Mouse (Mus musculus) hindbrain, embryonic 14.5 days (tissue): ENCODE measurements around the gene Gjd3. TPM values are rescaled to one million over a fixed set of nuclear protein-coding genes. Genes with fewer than 3 reads are reported as not detected.

Source experiments
- ATAC-seq: fragments of 200-750 bp; cut with Nextera tagmentation; 2 replicates; pipeline ENCODE4 v1.8.0; 2017; ENCODE audit warnings: moderate number of reproducible peaks, mild to moderate bottlenecking, moderate TSS enrichment, moderate library complexity; ENCODE audit not compliant: low FRiP score
- DNase-seq: peaks from one replicate; pipeline ENCODE4 v3.0.0-alpha.2; 2015; ENCODE audit warnings: low spot score
- H3K27ac ChIP-seq: fragments of 300-500 bp; sonication (generic); 2 replicates; pipeline ENCODE4 v1.5.1; 2014; ENCODE audit warnings: mild to moderate bottlenecking, moderate library complexity
- H3K27me3 ChIP-seq: fragments of 300-500 bp; sonication (generic); 2 replicates; pipeline ENCODE4 v1.6.1; 2014; ENCODE audit warnings: mild to moderate bottlenecking, low read length, mixed read lengths; ENCODE audit not compliant: control insufficient read depth, insufficient read depth
- H3K36me3 ChIP-seq: fragments of 300-500 bp; sonication (generic); replicated peaks from 2 replicates; pipeline ENCODE4 v1.6.1; 2014; ENCODE audit not compliant: control insufficient read depth, insufficient read depth
- H3K4me1 ChIP-seq: fragments of 300-500 bp; sonication (generic); replicated peaks from 2 replicates; pipeline ENCODE4 v1.6.1; 2014; ENCODE audit warnings: antibody characterized with exemption, low read length, mixed read lengths; ENCODE audit not compliant: control insufficient read depth, insufficient read depth
- H3K4me2 ChIP-seq: fragments of 300-500 bp; sonication (generic); replicated peaks from 2 replicates; pipeline ENCODE4 v1.6.1; 2014; ENCODE audit warnings: mild to moderate bottlenecking, moderate library complexity
- H3K4me3 ChIP-seq: fragments of 300-500 bp; sonication (generic); replicated peaks from 2 replicates; pipeline ENCODE4 v1.5.1; 2014; ENCODE audit warnings: mild to moderate bottlenecking, low read length
- H3K9ac ChIP-seq: fragments of 300-500 bp; sonication (generic); 2 replicates; pipeline ENCODE4 v1.6.1; 2014
- H3K9me3 ChIP-seq: fragments of 300-500 bp; sonication (generic); 2 replicates; pipeline ENCODE4 v1.6.1; 2016; ENCODE audit warnings: low read length; ENCODE audit not compliant: control insufficient read depth
- WGBS: fragments of 180-500 bp; shearing (Covaris S2); extraction: QIAGEN DNeasy Blood & Tissue Kit; methylation state at CpG from one replicate; pipeline ENCODE4 v1.1.7; 2014; 5-methylcytosine and 5-hydroxymethylcytosine counted together
- polyA plus RNA-seq: library from polyadenylated mRNA; unstranded; fragments of >200 nt; fragmentation: Nextera tagmentation; extraction: Ambion mirVana; gene quantifications from 2 replicates; pipeline ENCODE4 v1.2.1, GENCODE M21; 2014

The Gjd3 gene
- polyA plus RNA-seq, 1 experiment from 2014 or later, result 1.4 TPM

DNA sequence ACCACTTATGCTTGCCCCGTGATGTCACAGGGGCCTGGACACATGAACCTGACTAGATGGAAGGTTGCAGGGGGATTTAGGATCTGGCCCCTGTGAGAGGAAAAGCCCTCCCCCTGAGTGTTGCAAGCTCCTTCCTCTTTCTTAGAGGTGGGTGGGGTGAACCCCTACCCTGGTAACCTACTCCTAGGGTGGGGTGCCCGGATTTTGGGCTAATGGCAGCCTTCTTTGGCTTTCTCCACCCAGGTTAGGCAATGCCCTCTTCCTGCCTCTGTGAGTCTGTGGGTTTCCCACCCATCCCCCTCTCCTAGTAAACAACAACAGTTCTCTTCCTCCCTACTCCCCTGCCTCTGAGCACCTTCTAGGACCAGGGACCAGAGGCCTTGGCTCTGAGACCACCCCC, 30.1 kb downstream of the Gjd3 start:
- ATAC-seq, result no peak

DNA sequence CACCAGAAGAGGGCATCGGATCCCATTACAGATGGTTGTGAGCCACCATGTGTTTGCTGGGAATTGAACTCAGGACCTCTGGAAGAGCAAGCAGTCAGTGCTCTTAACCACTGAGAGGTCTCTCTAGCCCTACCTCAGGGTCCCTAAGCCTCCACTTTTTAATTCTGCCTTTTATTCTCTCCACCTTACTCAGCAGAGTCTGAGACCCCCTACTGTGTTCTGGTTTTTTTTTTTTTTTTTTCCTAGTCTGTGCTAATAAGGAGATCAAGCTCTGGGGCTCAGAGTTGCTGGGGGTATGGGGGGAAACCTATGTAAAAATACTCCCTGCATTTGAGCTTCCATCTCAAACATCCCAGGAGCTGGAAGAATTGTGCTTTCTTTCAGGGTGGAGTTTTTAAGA, 30.7 kb downstream of the Gjd3 start:
- Histone ChIP-seq H3K27me3 (no peaks in the 10 kb centered on the region), H3K27ac (no peak overlapping the region), H3K4me3 (no peak overlapping the region), H3K4me1 (peaks cover 29% of the 10 kb centered on the region), H3K9ac (no peak overlapping the region), H3K4me2 (no peak overlapping the region), H3K9me3 (no peaks in the 10 kb centered on the region), H3K36me3 (peaks cover 4% of the 10 kb centered on the region; the same call in 1 of the 2 replicates)
- ATAC-seq (no peak), DNase-seq (no peak)
- 93% methylated on average over 1 of the region's 1 CpGs for WGBS

More for the DNA sequence above, 30.1 kb downstream of the Gjd3 start:
- no peaks in the 10 kb centered on the region for H3K9me3 ChIP-seq
- peaks cover 29% of the 10 kb centered on the region for H3K4me1 ChIP-seq
- H3K9ac ChIP-seq, result no peak overlapping the region
- H3K27ac ChIP-seq, result no peak overlapping the region
- H3K4me2 ChIP-seq, result no peak overlapping the region
- no peak for DNase-seq
- H3K4me3 ChIP-seq, result no peak overlapping the region
- WGBS, result 71% methylated on average over 2 of the region's 2 CpGs
- H3K27me3 ChIP-seq, result no peaks in the 10 kb centered on the region
- H3K36me3 ChIP-seq, result peaks cover 4% of the 10 kb centered on the region; the same call in 1 of the 2 replicates

DNA sequence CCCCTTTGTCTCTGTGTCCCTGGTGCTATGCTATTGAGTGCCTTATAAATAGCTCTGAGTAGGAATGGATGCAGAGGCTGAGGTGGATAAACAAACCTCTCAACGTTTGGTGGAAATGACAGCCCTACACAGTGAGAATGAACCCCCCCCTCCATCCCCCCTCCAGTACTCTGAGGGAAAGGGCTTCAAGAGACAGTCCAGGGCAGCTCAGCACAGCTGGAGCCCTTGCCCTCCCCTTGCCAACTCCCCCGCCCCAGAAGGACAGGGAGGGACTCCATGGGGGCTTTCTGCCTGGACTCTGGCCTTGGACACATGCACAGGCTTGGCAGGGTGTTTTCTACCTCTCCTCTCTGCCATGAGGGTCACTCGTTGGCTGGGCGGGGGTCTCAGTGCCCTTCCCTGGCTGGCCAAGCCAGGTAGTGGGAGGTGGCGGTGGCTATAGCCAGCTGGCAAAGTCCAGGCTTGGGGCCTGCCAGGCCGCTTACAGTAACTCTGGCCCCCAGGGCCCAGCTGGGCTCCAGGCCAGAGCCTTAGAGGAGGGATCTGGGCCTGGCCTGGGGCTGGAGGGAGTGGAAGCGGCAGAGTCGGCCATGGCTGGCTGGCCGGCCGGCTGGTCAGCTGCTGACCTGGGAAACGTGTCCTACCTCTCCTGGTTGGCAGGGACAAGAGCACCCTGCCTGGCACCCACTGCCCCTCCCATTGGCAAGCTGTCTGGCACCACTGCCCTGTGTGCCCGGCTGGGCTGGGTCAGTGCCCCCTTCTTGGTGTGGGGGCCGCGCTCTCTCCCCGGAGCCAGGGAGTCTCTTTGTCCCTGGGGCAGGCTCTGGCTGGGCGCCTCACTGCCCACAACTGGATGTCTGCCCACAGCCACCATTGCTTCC, 31.6 kb downstream of the Gjd3 start:
- Histone ChIP-seq H3K27me3 (no peaks in the 10 kb centered on the region), H3K4me1 (peaks cover 29% of the 10 kb centered on the region), H3K4me3 (no peak overlapping the region), H3K9ac (no peak overlapping the region), H3K9me3 (no peaks in the 10 kb centered on the region), H3K36me3 (peaks cover 4% of the 10 kb centered on the region; the same call in 1 of the 2 replicates), H3K4me2 (no peak overlapping the region), H3K27ac (peak overlapping the region; percentile 71)
- DNase-seq (no peak), ATAC-seq (peak; percentile 62)
- 43% methylated on average over 16 of the region's 16 CpGs for WGBS

DNA sequence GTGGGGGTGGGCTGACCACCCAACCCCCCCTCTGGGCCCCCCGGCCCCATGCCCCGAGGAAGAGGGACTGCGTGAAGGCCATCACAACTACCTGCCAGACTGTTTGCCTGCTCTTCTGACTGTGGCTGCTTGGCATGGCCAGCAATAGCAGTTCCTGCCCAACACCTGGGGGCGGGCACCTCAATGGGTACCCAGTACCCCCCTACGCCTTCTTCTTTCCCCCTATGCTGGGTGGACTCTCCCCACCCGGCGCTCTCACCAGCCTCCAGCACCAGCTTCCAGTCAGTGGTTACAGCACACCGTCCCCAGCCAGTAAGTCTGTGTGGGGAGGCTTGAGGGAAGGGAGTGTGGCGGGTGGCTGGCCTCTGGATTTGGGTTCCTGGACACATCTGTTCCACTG, 32.3 kb downstream of the Gjd3 start:
- WGBS, result 94% methylated on average over 8 of the region's 9 CpGs
- Histone ChIP-seq H3K27me3 (no peaks in the 10 kb centered on the region), H3K9me3 (no peaks in the 10 kb centered on the region), H3K4me3 (no peak overlapping the region), H3K9ac (no peak overlapping the region), H3K4me2 (no peak overlapping the region), H3K36me3 (peaks cover 4% of the 10 kb centered on the region; the same call in 1 of the 2 replicates), H3K4me1 (peaks cover 29% of the 10 kb centered on the region), H3K27ac (no peak overlapping the region)
- ATAC-seq (no peak), DNase-seq (no peak)

DNA sequence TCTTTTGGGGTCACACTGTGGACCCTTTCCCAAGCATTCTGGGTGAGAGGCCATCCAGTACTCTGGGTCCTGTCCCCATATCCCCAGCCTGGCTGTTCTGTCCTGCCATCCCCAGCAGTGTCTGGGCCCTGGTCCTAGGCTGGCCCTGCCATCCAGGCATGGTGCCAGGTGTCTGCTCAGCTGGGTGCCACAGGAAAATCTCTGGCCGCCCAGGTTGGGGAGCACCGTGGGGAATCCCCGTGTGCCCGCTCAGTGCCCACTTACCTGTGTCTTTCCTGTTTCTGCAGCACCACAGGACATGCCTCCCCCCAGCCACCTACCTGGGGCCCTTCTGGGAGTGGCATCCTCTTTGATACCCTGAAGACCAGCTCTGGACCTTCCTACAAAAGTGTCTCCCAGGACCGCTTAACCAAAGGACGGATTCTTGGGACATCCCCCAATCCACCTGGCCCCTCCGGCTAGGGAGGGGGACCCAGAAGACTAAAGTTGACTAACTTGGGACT, 32.8 kb downstream of the Gjd3 start:
- H3K4me2 ChIP-seq, result no peak overlapping the region
- peaks cover 4% of the 10 kb centered on the region; the same call in 1 of the 2 replicates for H3K36me3 ChIP-seq
- peaks cover 26% of the 10 kb centered on the region for H3K4me1 ChIP-seq
- H3K27ac ChIP-seq, result no peak overlapping the region
- H3K27me3 ChIP-seq, result no peaks in the 10 kb centered on the region
- no peak overlapping the region for H3K9ac ChIP-seq
- no peak overlapping the region for H3K4me3 ChIP-seq
- 82% methylated on average over 7 of the region's 7 CpGs for WGBS
- no peak for ATAC-seq
- H3K9me3 ChIP-seq, result no peaks in the 10 kb centered on the region
- no peak for DNase-seq

DNA sequence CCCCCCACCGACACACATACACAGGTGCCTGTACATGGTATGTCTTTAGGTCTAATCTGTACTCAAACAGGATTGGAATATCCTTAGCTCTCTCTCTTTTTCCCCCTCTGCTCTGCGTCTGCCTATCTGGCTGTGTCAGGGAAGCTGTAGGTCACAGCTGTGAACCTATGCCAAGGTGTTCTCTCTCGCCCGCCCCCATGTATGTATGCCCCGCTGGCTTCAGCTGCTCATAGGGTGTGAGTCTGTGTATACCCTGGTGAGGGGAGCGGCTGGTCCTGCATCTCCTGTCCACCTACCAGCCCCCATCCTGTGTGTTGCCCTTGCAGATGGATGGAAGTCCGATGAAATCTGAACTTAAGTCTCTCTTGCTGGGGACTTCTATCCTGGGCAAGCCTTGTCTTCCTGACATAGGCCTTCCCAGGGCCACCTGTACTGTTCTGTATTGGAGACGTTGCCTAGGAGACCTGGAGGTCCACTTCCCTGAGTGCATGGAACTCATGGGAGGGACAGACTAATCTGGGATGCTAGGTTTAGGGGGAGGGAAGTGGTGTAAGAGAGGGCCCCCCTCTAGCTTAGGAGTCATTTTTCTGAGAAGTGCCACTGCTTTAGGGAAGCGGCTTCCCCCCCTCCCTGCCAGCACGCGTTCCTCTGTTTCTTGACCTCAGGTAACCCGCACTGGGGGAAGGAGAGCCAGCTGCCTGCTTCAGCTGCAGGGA, 33.4 kb downstream of the Gjd3 start:
- Histone ChIP-seq H3K4me1 (peaks cover 26% of the 10 kb centered on the region), H3K36me3 (peaks cover 4% of the 10 kb centered on the region; the same call in 1 of the 2 replicates), H3K27ac (no peak overlapping the region), H3K27me3 (no peaks in the 10 kb centered on the region), H3K4me2 (no peak overlapping the region), H3K4me3 (no peak overlapping the region), H3K9ac (no peak overlapping the region), H3K9me3 (no peaks in the 10 kb centered on the region)
- WGBS, result 66% methylated on average over 12 of the region's 12 CpGs
- no peak for DNase-seq
- ATAC-seq, result no peak

DNA sequence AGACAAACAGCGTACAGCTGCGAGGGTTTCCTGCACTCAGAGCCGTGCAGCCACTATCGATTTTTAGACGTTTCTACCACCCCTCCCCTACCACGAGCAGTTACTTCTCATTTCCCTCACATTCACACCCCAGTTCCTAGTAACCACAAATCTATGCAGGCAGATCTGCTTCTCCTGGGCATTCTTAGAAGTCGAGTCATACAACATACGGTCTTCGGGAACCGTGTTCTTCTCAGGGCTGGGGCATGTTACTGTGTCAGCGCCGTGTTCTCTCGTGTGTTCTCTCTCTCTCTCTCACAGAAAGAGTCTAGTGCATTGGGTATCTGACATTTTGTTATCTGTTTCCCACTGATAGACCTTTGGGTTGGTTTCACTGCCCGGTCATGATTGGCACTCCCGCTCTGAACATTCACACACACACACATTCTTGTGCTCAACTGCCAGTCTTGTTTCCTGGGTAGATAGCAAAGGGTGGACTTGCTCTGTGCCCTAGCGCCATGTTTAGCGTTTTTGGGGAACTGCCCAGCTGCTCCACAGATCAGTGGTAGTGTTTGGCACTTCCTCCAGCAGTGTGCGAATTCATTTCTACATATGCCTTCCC, 34.7 kb downstream of the Gjd3 start:
- no peaks in the 10 kb centered on the region for H3K9me3 ChIP-seq
- H3K36me3 ChIP-seq, result peaks cover 4% of the 10 kb centered on the region; the same call in 1 of the 2 replicates
- no peak overlapping the region for H3K27ac ChIP-seq
- no peak for ATAC-seq
- peaks cover 29% of the 10 kb centered on the region for H3K4me1 ChIP-seq
- H3K27me3 ChIP-seq, result no peaks in the 10 kb centered on the region
- no peak overlapping the region for H3K4me2 ChIP-seq
- no peak for DNase-seq
- H3K4me3 ChIP-seq, result no peak overlapping the region
- WGBS, result 84% methylated on average over 18 of the region's 18 CpGs
- no peak overlapping the region for H3K9ac ChIP-seq

DNA sequence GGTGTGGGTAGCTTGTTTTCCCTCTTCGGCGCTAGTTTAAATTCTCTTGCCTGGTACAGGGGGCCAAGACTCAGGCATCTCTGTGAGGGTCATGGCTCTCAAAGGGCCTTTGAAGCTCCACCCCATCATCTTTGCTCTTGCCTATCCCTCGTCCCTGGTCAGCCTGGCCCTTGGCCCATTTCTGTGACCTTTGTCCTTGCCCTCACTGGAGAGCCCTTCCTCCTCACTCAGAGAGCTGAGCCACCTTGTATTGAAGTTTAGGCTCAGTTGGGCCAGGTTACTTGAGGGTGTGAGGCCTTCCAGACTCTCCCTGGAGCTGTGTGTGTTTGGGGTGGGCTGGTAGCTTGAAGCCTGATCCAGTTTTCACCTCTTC, 37.2 kb downstream of the Gjd3 start:
- no peak overlapping the region for H3K4me2 ChIP-seq
- peaks cover 4% of the 10 kb centered on the region; the same call in 1 of the 2 replicates for H3K36me3 ChIP-seq
- DNase-seq, result no peak
- H3K9ac ChIP-seq, result no peak overlapping the region
- no peaks in the 10 kb centered on the region for H3K9me3 ChIP-seq
- H3K27ac ChIP-seq, result no peak overlapping the region
- ATAC-seq, result no peak
- 59% methylated on average over 3 of the region's 3 CpGs for WGBS
- no peak overlapping the region for H3K4me3 ChIP-seq
- peaks cover 45% of the 10 kb centered on the region for H3K4me1 ChIP-seq
- no peaks in the 10 kb centered on the region for H3K27me3 ChIP-seq
